Mouse (Mus musculus) midbrain, embryonic 10.5 days (tissue): ENCODE results near the gene Rgs7bp. TPM values are rescaled to one million over a fixed set of nuclear protein-coding genes. Genes with fewer than 3 reads are reported as not detected.

Experiments
- DNase-seq: peaks from one replicate; pipeline ENCODE4 v3.0.0-alpha.2; 2017; ENCODE audit warnings: low spot score
- H3K27ac ChIP-seq: fragments of 300-500 bp; sonication (generic); replicated peaks from 2 replicates; pipeline ENCODE4 v1.5.1; 2016; ENCODE audit warnings: mild to moderate bottlenecking
- H3K27me3 ChIP-seq: fragments of 300-500 bp; sonication (generic); 2 replicates; pipeline ENCODE4 v1.6.1; 2016; ENCODE audit warnings: low read depth, mild to moderate bottlenecking; ENCODE audit not compliant: poor library complexity, severe bottlenecking
- H3K36me3 ChIP-seq: fragments of 300-500 bp; sonication (generic); 2 replicates; pipeline ENCODE4 v1.6.1; 2016; ENCODE audit warnings: mild to moderate bottlenecking, moderate library complexity
- H3K4me1 ChIP-seq: fragments of 300-500 bp; sonication (generic); 2 replicates; pipeline ENCODE4 v1.6.1; 2016
- H3K4me3 ChIP-seq: fragments of 300-500 bp; sonication (generic); 2 replicates; pipeline ENCODE4 v1.5.1; 2016; ENCODE audit warnings: mild to moderate bottlenecking, moderate library complexity
- H3K9me3 ChIP-seq: fragments of 300-500 bp; sonication (generic); replicated peaks from 2 replicates; pipeline ENCODE4 v1.6.1; 2016; ENCODE audit warnings: mild to moderate bottlenecking
- WGBS: fragments of 180-500 bp; shearing (Covaris S2); methylation state at CpG from one replicate; pipeline ENCODE4 v1.1.7; 2016; 5-methylcytosine and 5-hydroxymethylcytosine counted together
- polyA plus RNA-seq: library from polyadenylated mRNA; unstranded; fragments of >200 nt; fragmentation: Nextera tagmentation; extraction: Ambion mirVana; gene quantifications from 2 replicates; pipeline ENCODE4 v1.2.1, GENCODE M21; 2016

Rgs7bp gene
- polyA plus RNA-seq, 1 experiment from 2014 or later: 0.57 TPM

GRCm38 (mm10) chr13:105048662-105049061 lies 6.1 kb downstream of the Rgs7bp start:
- 81% methylated on average over 8 of the region's 8 CpGs for WGBS
- Histone ChIP-seq H3K9me3 (no peaks in the 10 kb centered on the region), H3K4me3 (no peak overlapping the region), H3K4me1 (peaks cover 6% of the 10 kb centered on the region), H3K27ac (no peak overlapping the region), H3K36me3 (no peaks in the 10 kb centered on the region), H3K27me3 (peaks cover 22% of the 10 kb centered on the region)
- no peak for DNase-seq

- Histone ChIP-seq H3K4me3 (no peak overlapping the region), H3K36me3 (no peaks in the 10 kb centered on the region), H3K27me3 (peaks cover 10% of the 10 kb centered on the region), H3K9me3 (no peaks in the 10 kb centered on the region), H3K4me1 (no peaks in the 10 kb centered on the region), H3K27ac (no peak overlapping the region)
- DNase-seq: no peak
- 69% methylated on average over 9 of the region's 9 CpGs for whole genome bisulfite sequencing
Measured at GRCm38 (mm10) chr13:105047377-105047776, 7.4 kb downstream of the Rgs7bp start.

DNA sequence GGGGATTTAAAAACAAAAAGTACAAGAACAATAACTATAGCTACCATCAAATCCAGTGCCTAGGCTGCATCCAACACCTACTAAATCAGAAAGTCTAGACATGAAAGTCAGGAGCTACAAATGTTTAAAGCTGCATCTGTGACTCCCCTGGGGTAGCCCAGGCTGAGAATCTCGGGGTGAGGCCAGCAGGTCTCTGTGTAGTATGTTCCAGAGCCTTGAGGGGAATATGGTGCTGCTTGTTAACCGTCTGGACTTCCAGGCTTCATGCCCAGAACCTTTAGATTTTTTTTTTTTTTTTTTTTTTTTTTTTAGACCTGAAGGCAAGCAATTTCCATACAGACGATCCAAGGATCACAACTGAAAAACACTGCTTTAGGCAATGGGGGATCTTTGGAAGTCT lies 10.8 kb downstream of the Rgs7bp start:
- no peaks in the 10 kb centered on the region for H3K27me3 ChIP-seq
- 76% methylated on average over 3 of the region's 3 CpGs for WGBS
- no peaks in the 10 kb centered on the region for H3K36me3 ChIP-seq
- no peak for DNase-seq
- H3K4me1 ChIP-seq: no peaks in the 10 kb centered on the region
- no peak overlapping the region for H3K27ac ChIP-seq
- no peaks in the 10 kb centered on the region for H3K9me3 ChIP-seq
- no peak overlapping the region for H3K4me3 ChIP-seq

DNA sequence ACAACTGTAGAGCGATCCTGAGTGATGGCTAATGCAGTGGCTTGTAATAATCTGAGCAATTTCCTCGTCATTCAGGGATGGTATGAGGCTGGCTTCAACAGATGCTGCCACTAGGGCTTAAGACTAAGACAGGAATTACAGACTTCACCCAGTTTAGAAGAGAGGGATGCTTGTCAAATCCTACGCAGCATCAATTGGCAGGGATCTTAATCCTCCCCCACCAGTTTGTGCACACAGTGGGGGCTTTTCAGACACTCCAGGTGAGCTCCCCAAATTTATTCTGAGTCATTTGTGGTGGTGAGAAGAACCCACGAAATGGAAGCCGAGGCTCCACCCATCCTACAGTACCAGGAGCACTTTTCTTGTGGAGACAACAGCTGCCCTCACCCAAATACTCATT lies 16.4 kb downstream of the Rgs7bp start:
- H3K9me3 ChIP-seq: no peaks in the 10 kb centered on the region
- H3K27me3 ChIP-seq: no peaks in the 10 kb centered on the region
- no peak for DNase-seq
- H3K4me3 ChIP-seq: no peak overlapping the region
- no peaks in the 10 kb centered on the region for H3K36me3 ChIP-seq
- no peak overlapping the region for H3K27ac ChIP-seq
- no peaks in the 10 kb centered on the region for H3K4me1 ChIP-seq
- 76% methylated on average over 5 of the region's 5 CpGs for WGBS

DNA sequence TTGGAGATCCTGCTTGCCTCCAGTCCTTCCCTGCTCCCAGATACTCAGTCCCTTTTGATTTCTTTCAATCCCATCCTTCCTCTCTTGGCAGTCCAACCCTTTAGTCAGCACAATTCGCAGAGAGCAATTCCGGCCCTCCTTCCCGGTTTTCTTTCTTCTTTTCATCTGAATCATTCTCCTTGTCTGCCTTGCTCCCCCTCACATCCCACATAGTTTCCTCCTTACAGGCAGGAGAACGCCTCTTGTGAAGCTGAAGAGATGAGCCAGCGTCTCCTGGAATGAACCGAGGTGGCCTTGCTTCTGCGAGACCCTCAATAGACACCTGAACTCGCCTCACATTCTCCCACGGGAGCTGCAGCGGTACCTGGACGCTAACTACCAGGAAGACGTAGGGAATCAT lies 16.9 kb downstream of the Rgs7bp start:
- 90% methylated on average over 12 of the region's 12 CpGs for WGBS
- no peaks in the 10 kb centered on the region for H3K4me1 ChIP-seq
- H3K4me3 ChIP-seq: no peak overlapping the region
- H3K9me3 ChIP-seq: no peaks in the 10 kb centered on the region
- DNase-seq: no peak
- no peaks in the 10 kb centered on the region for H3K27me3 ChIP-seq
- H3K36me3 ChIP-seq: no peaks in the 10 kb centered on the region
- no peak overlapping the region for H3K27ac ChIP-seq

- Histone ChIP-seq H3K27ac (no peak overlapping the region), H3K4me3 (no peak overlapping the region), H3K9me3 (no peaks in the 10 kb centered on the region), H3K27me3 (no peaks in the 10 kb centered on the region), H3K36me3 (no peaks in the 10 kb centered on the region), H3K4me1 (no peaks in the 10 kb centered on the region)
- DNase-seq: no peak
Measured at GRCm38 (mm10) chr13:105031882-105032281, 22.8 kb downstream of the Rgs7bp start.

DNA sequence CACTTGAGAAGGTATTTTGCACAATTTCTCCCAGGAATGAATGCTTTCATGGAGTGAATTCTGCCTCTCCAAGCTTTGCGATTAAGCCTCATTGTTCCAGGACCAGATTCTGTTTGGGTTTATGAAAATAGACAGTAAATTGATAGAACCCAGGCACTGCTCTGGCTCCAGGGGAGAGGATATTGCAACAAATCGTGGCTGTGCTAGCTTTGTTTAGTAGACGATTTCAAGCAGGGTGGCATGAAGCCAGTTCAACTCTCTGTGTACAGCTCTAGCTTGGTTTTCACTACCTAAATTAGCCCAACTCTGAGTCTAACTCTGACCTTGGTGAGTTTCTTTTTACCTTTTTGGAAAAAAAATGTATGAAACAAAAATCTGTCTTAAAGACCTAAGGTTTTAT lies 26.5 kb downstream of the Rgs7bp start:
- Histone ChIP-seq H3K27ac (no peak overlapping the region), H3K4me3 (no peak overlapping the region), H3K36me3 (no peaks in the 10 kb centered on the region), H3K27me3 (no peaks in the 10 kb centered on the region), H3K9me3 (no peaks in the 10 kb centered on the region), H3K4me1 (no peaks in the 10 kb centered on the region)
- WGBS: 92% methylated on average over 3 of the region's 3 CpGs
- DNase-seq: no peak

DNA sequence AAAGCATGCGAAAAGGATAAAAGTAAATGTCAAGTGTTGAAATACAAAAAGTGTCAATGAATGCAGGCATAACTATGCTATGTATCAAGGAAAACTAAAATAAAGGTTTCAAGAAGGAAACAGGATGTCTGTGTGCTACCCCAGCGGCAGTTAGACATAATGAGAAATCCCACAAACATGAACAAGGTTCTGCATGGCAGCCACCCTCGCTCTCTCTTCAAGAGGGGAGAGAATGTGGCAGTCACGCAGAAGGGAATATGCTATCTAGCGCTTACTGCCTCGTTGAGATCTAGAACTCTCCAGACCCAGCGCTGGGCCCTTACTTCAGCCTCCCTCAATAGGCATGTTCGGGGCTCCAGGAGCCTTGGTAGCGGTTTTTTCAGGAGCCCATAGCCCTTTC lies 38.2 kb downstream of the Rgs7bp start:
- H3K4me3 ChIP-seq: no peak overlapping the region
- H3K4me1 ChIP-seq: no peaks in the 10 kb centered on the region
- no peaks in the 10 kb centered on the region for H3K36me3 ChIP-seq
- H3K9me3 ChIP-seq: no peaks in the 10 kb centered on the region
- WGBS: 88% methylated on average over 9 of the region's 9 CpGs
- H3K27ac ChIP-seq: no peak overlapping the region
- no peak for DNase-seq
- H3K27me3 ChIP-seq: no peaks in the 10 kb centered on the region

- Histone ChIP-seq H3K4me1 (no peaks in the 10 kb centered on the region), H3K36me3 (no peaks in the 10 kb centered on the region), H3K4me3 (no peak overlapping the region), H3K27me3 (no peaks in the 10 kb centered on the region), H3K27ac (no peak overlapping the region), H3K9me3 (no peaks in the 10 kb centered on the region)
- DNase-seq: no peak
- 83% methylated on average over 8 of the region's 8 CpGs for whole genome bisulfite sequencing
Measured at GRCm38 (mm10) chr13:105015710-105016404, 38.9 kb downstream of the Rgs7bp start.

DNA sequence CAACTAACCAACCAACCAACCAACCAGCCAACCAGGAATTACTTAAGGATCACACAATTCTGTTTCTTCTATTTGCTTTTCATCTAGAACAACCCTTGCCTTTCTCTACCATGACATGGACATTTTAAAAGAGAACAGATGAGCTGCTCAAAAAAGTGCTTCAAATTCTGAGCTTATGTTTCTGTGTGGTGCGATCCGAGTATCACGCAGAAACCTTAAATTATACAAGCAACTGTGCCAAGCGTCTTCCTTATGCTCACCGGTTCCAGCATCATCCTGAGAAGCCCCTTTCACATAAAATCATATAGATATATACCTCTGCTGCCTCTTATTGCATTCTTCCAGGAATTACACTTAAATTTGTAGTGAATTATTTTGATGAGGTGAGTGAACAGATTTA lies 43.4 kb downstream of the Rgs7bp start:
- Histone ChIP-seq H3K4me1 (no peaks in the 10 kb centered on the region), H3K9me3 (no peaks in the 10 kb centered on the region), H3K27me3 (no peaks in the 10 kb centered on the region), H3K4me3 (no peak overlapping the region), H3K27ac (no peak overlapping the region), H3K36me3 (no peaks in the 10 kb centered on the region)
- DNase-seq: no peak
- 93% methylated on average over 5 of the region's 5 CpGs for WGBS

GRCm38 (mm10) chr13:105008891-105009290 lies 45.8 kb downstream of the Rgs7bp start:
- H3K4me1 ChIP-seq: no peaks in the 10 kb centered on the region
- H3K36me3 ChIP-seq: no peaks in the 10 kb centered on the region
- 95% methylated on average over 2 of the region's 2 CpGs for WGBS
- H3K27me3 ChIP-seq: no peaks in the 10 kb centered on the region
- no peak overlapping the region for H3K27ac ChIP-seq
- no peak overlapping the region for H3K4me3 ChIP-seq
- H3K9me3 ChIP-seq: no peaks in the 10 kb centered on the region
- DNase-seq: no peak

GRCm38 (mm10) chr13:105002831-105003157 lies 51.9 kb downstream of the Rgs7bp start:
- H3K4me3 ChIP-seq: no peak overlapping the region
- H3K9me3 ChIP-seq: no peaks in the 10 kb centered on the region
- no peak overlapping the region for H3K27ac ChIP-seq
- H3K27me3 ChIP-seq: no peaks in the 10 kb centered on the region
- 84% methylated on average over 2 of the region's 2 CpGs for WGBS
- DNase-seq: no peak
- H3K4me1 ChIP-seq: peaks cover 9% of the 10 kb centered on the region; the same call in 1 of the 2 replicates
- H3K36me3 ChIP-seq: no peaks in the 10 kb centered on the region

- Histone ChIP-seq H3K4me1 (peaks cover 9% of the 10 kb centered on the region; the same call in 1 of the 2 replicates), H3K27me3 (no peaks in the 10 kb centered on the region), H3K9me3 (no peaks in the 10 kb centered on the region), H3K36me3 (no peaks in the 10 kb centered on the region), H3K27ac (no peak overlapping the region), H3K4me3 (no peak overlapping the region)
- WGBS: 80% methylated on average over 5 of the region's 5 CpGs
- DNase-seq: no peak
Measured at GRCm38 (mm10) chr13:105002132-105002830, 52.4 kb downstream of the Rgs7bp start.
